Mouse (Mus musculus): ENCODE data around the gene Cdh13. TPM values are rescaled to one million over a fixed set of nuclear protein-coding genes. Genes with fewer than 3 reads are reported as not detected.

Gene Cdh13
- 20.0 and 20.2 TPM in 2 replicates for polyA plus RNA-seq (2015; fragmentation: Nextera tagmentation; extraction: Ambion mirVana)

GRCm38 (mm10) chr8:118283600-118284111 is at the start of gene Cdh13:
TSS of gene Cdh13 (plus strand) at chr8:118283733.
- no peak for ATAC-seq (ENCODE audit: insufficient number of reproducible peaks, low FRiP score, low TSS enrichment, low read depth)
- Histone ChIP-seq H3K4me1 (peaks cover 38% of the 10 kb centered on the region), H3K4me3 (replicated peaks) (peak within 1 kb of the TSS; percentile 50), H3K9ac (peak within 1 kb of the TSS; percentile 21), H3K36me3 (no peaks in the 10 kb centered on the region), H3K27ac (replicated peaks) (peak within 1 kb of the TSS; percentile 9; the same call in 1 of the 2 replicates), H3K27me3 (peaks cover 43% of the 10 kb centered on the region), H3K4me2 (replicated peaks) (peak within 1 kb of the TSS; percentile 92), H3K9me3 (replicated peaks) (no peaks in the 10 kb centered on the region)
- under 1% methylated on average over 33 of the region's 33 CpGs for WGBS

DNA sequence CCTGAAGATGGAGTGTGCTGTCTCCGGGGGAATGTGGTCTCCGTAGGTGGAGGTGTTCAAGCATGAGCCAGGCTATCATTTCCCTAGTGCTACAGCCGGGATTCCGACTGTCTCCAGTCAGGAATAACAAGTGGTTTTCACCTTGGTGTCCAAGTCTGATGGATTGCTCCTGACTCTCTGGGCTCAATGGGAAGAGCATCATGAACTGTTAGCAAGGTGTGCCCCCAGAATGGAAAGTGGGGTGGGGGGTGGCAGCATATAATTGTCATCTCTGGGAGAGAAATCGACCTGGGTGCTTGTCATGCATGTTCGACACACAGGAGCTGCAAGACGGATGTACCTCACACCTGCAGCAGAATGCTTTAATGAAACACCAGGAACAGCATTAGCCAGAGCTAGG is 47.9 kb upstream of the Cdh13 start:
- H3K4me1 ChIP-seq: no peaks in the 10 kb centered on the region
- H3K4me2 ChIP-seq (replicated peaks): no peak overlapping the region
- H3K27ac ChIP-seq (replicated peaks): no peak overlapping the region
- H3K36me3 ChIP-seq: no peaks in the 10 kb centered on the region
- no peak overlapping the region for H3K9ac ChIP-seq
- H3K9me3 ChIP-seq (replicated peaks): no peaks in the 10 kb centered on the region
- ATAC-seq (ENCODE audit: insufficient number of reproducible peaks, low FRiP score, low TSS enrichment, low read depth): no peak
- H3K27me3 ChIP-seq: no peaks in the 10 kb centered on the region; the same call in 1 of the 2 replicates
- WGBS: 86% methylated on average over 7 of the region's 7 CpGs
- H3K4me3 ChIP-seq (replicated peaks): no peak overlapping the region

- Histone ChIP-seq H3K9ac (no peak overlapping the region), H3K4me3 (replicated peaks) (no peak overlapping the region), H3K36me3 (no peaks in the 10 kb centered on the region), H3K4me1 (no peaks in the 10 kb centered on the region), H3K4me2 (replicated peaks) (no peak overlapping the region), H3K27ac (replicated peaks) (no peak overlapping the region), H3K27me3 (no peaks in the 10 kb centered on the region; the same call in 1 of the 2 replicates), H3K9me3 (replicated peaks) (no peaks in the 10 kb centered on the region)
- ATAC-seq (ENCODE audit: insufficient number of reproducible peaks, low FRiP score, low TSS enrichment, low read depth): no peak
- WGBS: 61% methylated on average over 11 of the region's 11 CpGs
Measured at GRCm38 (mm10) chr8:118237150-118237620, 46.3 kb upstream of the Cdh13 start.

GRCm38 (mm10) chr8:118238156-118238555 is 45.4 kb upstream of the Cdh13 start:
- H3K4me2 ChIP-seq (replicated peaks): no peak overlapping the region
- no peaks in the 10 kb centered on the region for H3K4me1 ChIP-seq
- no peak for ATAC-seq (ENCODE audit: insufficient number of reproducible peaks, low FRiP score, low TSS enrichment, low read depth)
- H3K9ac ChIP-seq: no peak overlapping the region
- no peaks in the 10 kb centered on the region for H3K36me3 ChIP-seq
- H3K27me3 ChIP-seq: no peaks in the 10 kb centered on the region; the same call in 1 of the 2 replicates
- no peak overlapping the region for H3K4me3 ChIP-seq (replicated peaks)
- H3K9me3 ChIP-seq (replicated peaks): no peaks in the 10 kb centered on the region
- no peak overlapping the region for H3K27ac ChIP-seq (replicated peaks)
- WGBS: 81% methylated on average over 5 of the region's 5 CpGs

DNA sequence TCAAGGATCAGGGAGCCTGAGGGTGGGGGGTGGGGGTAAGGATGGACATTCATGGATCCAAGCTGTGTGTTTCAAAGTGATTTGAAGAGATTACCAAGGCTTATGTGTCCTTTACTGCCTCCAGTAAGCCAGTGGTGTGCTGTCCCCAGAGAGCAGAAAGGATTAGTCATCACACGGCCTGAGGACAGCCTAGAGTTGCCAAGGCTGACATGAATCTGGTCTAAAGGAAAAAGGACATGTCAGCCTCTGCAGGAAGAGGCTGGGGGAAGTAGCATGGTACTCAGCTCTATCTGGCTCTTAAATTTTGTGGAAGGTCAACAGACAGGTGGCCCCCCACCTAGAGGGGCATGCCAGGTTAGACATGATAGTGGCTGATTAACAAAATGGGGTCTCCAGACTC is 44.3 kb upstream of the Cdh13 start:
- Histone ChIP-seq H3K4me2 (replicated peaks) (no peak overlapping the region), H3K27me3 (no peaks in the 10 kb centered on the region; the same call in 1 of the 2 replicates), H3K4me3 (replicated peaks) (no peak overlapping the region), H3K27ac (replicated peaks) (no peak overlapping the region), H3K36me3 (no peaks in the 10 kb centered on the region), H3K9me3 (replicated peaks) (no peaks in the 10 kb centered on the region), H3K9ac (no peak overlapping the region), H3K4me1 (no peaks in the 10 kb centered on the region)
- ATAC-seq (ENCODE audit: insufficient number of reproducible peaks, low FRiP score, low TSS enrichment, low read depth): no peak
- 70% methylated on average over 1 of the region's 1 CpGs for WGBS

GRCm38 (mm10) chr8:118249319-118249718 is 34.2 kb upstream of the Cdh13 start:
- Histone ChIP-seq H3K4me3 (replicated peaks) (no peak overlapping the region), H3K9me3 (replicated peaks) (no peaks in the 10 kb centered on the region), H3K27ac (replicated peaks) (no peak overlapping the region), H3K27me3 (no peaks in the 10 kb centered on the region), H3K36me3 (no peaks in the 10 kb centered on the region), H3K9ac (no peak overlapping the region), H3K4me1 (no peaks in the 10 kb centered on the region), H3K4me2 (replicated peaks) (no peak overlapping the region)
- 79% methylated on average over 5 of the region's 5 CpGs for WGBS
- no peak for ATAC-seq (ENCODE audit: insufficient number of reproducible peaks, low FRiP score, low TSS enrichment, low read depth)

DNA sequence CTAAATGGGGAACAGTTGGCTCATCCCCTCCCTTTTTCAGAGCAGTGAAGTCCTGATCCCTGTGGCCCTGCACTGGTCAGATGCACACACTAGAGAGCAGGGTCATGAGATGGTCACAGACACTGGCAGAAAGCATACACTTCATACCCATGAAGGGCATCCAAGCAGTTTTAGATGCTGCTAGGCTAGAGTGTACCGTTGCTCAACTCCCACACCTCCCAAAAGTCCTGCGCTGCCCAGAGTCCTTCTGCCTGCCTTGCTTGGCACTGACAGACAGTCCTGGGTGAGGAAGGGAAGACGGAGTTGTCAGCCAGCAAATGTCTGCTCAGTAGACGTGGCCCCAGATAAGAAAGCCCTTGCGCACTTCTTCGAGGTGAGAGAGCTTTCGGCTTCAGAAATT is 33.6 kb upstream of the Cdh13 start:
- H3K4me1 ChIP-seq: no peaks in the 10 kb centered on the region
- H3K4me3 ChIP-seq (replicated peaks): no peak overlapping the region
- H3K4me2 ChIP-seq (replicated peaks): no peak overlapping the region
- no peak overlapping the region for H3K9ac ChIP-seq
- ATAC-seq (ENCODE audit: insufficient number of reproducible peaks, low FRiP score, low TSS enrichment, low read depth): no peak
- H3K27me3 ChIP-seq: no peaks in the 10 kb centered on the region
- H3K27ac ChIP-seq (replicated peaks): no peak overlapping the region
- H3K9me3 ChIP-seq (replicated peaks): no peaks in the 10 kb centered on the region
- 85% methylated on average over 7 of the region's 7 CpGs for WGBS
- H3K36me3 ChIP-seq: no peaks in the 10 kb centered on the region

DNA sequence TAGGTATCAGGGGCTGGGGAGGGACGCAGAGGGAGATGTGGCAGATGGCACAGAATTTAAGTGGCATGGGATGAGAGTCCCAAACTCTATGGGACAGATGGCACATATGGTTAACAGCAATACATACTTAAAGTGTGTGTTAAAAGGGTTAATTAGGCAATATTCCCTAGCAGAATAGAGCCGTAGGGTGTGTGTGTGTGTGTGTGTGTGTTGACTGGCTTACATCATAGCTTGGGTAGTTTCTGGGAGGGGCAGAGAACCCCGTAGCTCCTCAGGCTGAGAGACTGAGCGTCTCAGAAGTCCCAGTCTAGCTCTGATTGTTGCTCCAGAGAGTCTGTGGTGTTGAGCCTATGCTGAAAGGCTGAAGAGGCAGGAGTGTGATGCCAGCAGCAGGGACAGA is 20.4 kb upstream of the Cdh13 start:
- Histone ChIP-seq H3K9ac (no peak overlapping the region), H3K27me3 (no peaks in the 10 kb centered on the region), H3K4me2 (replicated peaks) (no peak overlapping the region), H3K9me3 (replicated peaks) (no peaks in the 10 kb centered on the region), H3K4me3 (replicated peaks) (no peak overlapping the region), H3K27ac (replicated peaks) (no peak overlapping the region), H3K4me1 (no peaks in the 10 kb centered on the region), H3K36me3 (no peaks in the 10 kb centered on the region)
- no peak for ATAC-seq (ENCODE audit: insufficient number of reproducible peaks, low FRiP score, low TSS enrichment, low read depth)
- 45% methylated on average over 4 of the region's 4 CpGs for WGBS

DNA sequence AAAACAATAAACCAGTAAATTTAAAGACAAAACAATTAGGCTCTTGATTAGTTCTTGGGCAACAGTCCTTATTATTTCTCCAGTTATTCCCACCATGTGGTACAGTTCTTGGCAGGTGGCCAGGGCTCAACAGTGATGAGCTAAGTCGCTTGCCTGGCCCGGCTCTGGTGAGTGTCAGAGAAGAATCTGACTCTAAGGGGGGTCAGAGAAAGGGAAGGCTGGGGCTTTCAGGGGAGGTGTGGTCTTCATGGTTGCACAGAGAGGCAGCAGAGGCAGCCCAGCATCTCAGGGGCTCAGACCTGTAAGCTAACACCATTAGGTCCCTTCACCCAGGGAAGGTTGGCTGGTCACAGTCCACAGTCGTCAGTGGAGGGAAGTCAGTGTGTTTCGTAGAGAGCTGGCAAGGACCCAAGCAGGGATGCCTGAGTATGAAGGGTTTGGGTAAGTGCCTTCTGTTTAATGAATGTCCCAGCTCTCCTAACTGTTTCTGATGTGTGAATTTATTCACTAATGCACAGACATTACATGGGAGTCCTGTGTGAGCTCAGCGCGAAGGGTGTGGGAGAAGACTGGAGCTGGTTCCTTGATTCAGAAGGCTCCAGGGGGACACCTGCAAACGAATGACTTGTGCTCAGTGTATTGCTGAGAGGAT is 12.7 kb upstream of the Cdh13 start:
- 35% methylated on average over 7 of the region's 7 CpGs for WGBS
- no peak overlapping the region for H3K27ac ChIP-seq (replicated peaks)
- H3K4me3 ChIP-seq (replicated peaks): no peak overlapping the region
- no peak overlapping the region for H3K9ac ChIP-seq
- peaks cover 11% of the 10 kb centered on the region for H3K4me1 ChIP-seq
- H3K9me3 ChIP-seq (replicated peaks): no peaks in the 10 kb centered on the region
- H3K36me3 ChIP-seq: no peaks in the 10 kb centered on the region
- H3K27me3 ChIP-seq: no peaks in the 10 kb centered on the region
- no peak for ATAC-seq (ENCODE audit: insufficient number of reproducible peaks, low FRiP score, low TSS enrichment, low read depth)
- no peak overlapping the region for H3K4me2 ChIP-seq (replicated peaks)

GRCm38 (mm10) chr8:118272493-118272892 is 11.0 kb upstream of the Cdh13 start:
- Histone ChIP-seq H3K4me1 (peaks cover 11% of the 10 kb centered on the region), H3K9me3 (replicated peaks) (no peaks in the 10 kb centered on the region), H3K27me3 (no peaks in the 10 kb centered on the region), H3K36me3 (no peaks in the 10 kb centered on the region), H3K4me3 (replicated peaks) (no peak overlapping the region), H3K4me2 (replicated peaks) (no peak overlapping the region), H3K27ac (replicated peaks) (no peak overlapping the region), H3K9ac (no peak overlapping the region)
- ATAC-seq (ENCODE audit: insufficient number of reproducible peaks, low FRiP score, low TSS enrichment, low read depth): no peak
- 26% methylated on average over 1 of the region's 1 CpGs for WGBS

- Histone ChIP-seq H3K27ac (replicated peaks) (no peak overlapping the region), H3K4me1 (peaks cover 11% of the 10 kb centered on the region), H3K9me3 (replicated peaks) (no peaks in the 10 kb centered on the region), H3K4me2 (replicated peaks) (no peak overlapping the region), H3K36me3 (no peaks in the 10 kb centered on the region), H3K27me3 (no peaks in the 10 kb centered on the region), H3K9ac (no peak overlapping the region), H3K4me3 (replicated peaks) (no peak overlapping the region)
- WGBS: 65% methylated on average over 9 of the region's 9 CpGs
- ATAC-seq (ENCODE audit: insufficient number of reproducible peaks, low FRiP score, low TSS enrichment, low read depth): no peak
Measured at GRCm38 (mm10) chr8:118274243-118274642, 9.3 kb upstream of the Cdh13 start.

- 15% methylated on average over 4 of the region's 4 CpGs for WGBS
- Histone ChIP-seq H3K9ac (no peak overlapping the region), H3K4me1 (peaks cover 11% of the 10 kb centered on the region), H3K27ac (replicated peaks) (no peak overlapping the region), H3K4me2 (replicated peaks) (no peak overlapping the region), H3K4me3 (replicated peaks) (no peak overlapping the region), H3K36me3 (no peaks in the 10 kb centered on the region), H3K9me3 (replicated peaks) (no peaks in the 10 kb centered on the region), H3K27me3 (no peaks in the 10 kb centered on the region)
- ATAC-seq (ENCODE audit: insufficient number of reproducible peaks, low FRiP score, low TSS enrichment, low read depth): no peak
Measured at GRCm38 (mm10) chr8:118274688-118275087, 8.8 kb upstream of the Cdh13 start.
